Mouse (Mus musculus) embryonic facial prominence, embryonic 11.5 days (tissue): ENCODE results near the gene Gm17662. TPM values are rescaled to one million over a fixed set of nuclear protein-coding genes. Genes with fewer than 3 reads are reported as not detected.

ENCODE experiments used
- ATAC-seq: fragments of 200-750 bp; cut with Nextera tagmentation; replicated peaks from 2 replicates; pipeline ENCODE4 v1.8.0; 2017; ENCODE audit warnings: low read depth; ENCODE audit not compliant: insufficient number of reproducible peaks, low FRiP score, low TSS enrichment
- DNase-seq: peaks from one replicate; pipeline ENCODE4 v3.0.0-alpha.2; 2015; ENCODE audit warnings: low spot score
- H3K27ac ChIP-seq: fragments of 300-500 bp; sonication (generic); replicated peaks from 2 replicates; pipeline ENCODE4 v1.5.1; 2014; ENCODE audit warnings: mild to moderate bottlenecking, low read depth, low read length, control low read depth
- H3K27me3 ChIP-seq: fragments of 300-500 bp; sonication (generic); 2 replicates; pipeline ENCODE4 v1.6.1; 2014; ENCODE audit warnings: mild to moderate bottlenecking, low read length, moderate library complexity, mixed read lengths; ENCODE audit not compliant: control insufficient read depth, insufficient read depth
- H3K36me3 ChIP-seq: fragments of 300-500 bp; sonication (generic); replicated peaks from 2 replicates; pipeline ENCODE4 v1.6.1; 2014; ENCODE audit warnings: low read depth, mild to moderate bottlenecking, low read length, moderate library complexity, mixed read lengths; ENCODE audit not compliant: control insufficient read depth, insufficient read depth
- H3K4me1 ChIP-seq: fragments of 300-500 bp; sonication (generic); 2 replicates; pipeline ENCODE4 v1.6.1; 2014; ENCODE audit warnings: low read length, mixed read lengths; ENCODE audit not compliant: control insufficient read depth, insufficient read depth
- H3K4me2 ChIP-seq: fragments of 300-500 bp; sonication (generic); 2 replicates; pipeline ENCODE4 v1.6.1; 2014; ENCODE audit warnings: low read depth, mild to moderate bottlenecking, control low read depth, low read length, moderate library complexity
- H3K4me3 ChIP-seq: fragments of 300-500 bp; sonication (generic); 2 replicates; pipeline ENCODE4 v1.5.1; 2014; ENCODE audit warnings: low read depth, low read length, control low read depth
- H3K9ac ChIP-seq: fragments of 300-500 bp; sonication (generic); replicated peaks from 2 replicates; pipeline ENCODE4 v1.6.1; 2014; ENCODE audit warnings: mild to moderate bottlenecking, control low read depth, low read length
- H3K9me3 ChIP-seq: fragments of 300-500 bp; sonication (generic); replicated peaks from 2 replicates; pipeline ENCODE4 v1.6.1; 2016; ENCODE audit warnings: mild to moderate bottlenecking, low read length, inconsistent platforms, mixed read lengths; ENCODE audit not compliant: control insufficient read depth
- WGBS: fragments of 180-500 bp; shearing (Covaris S2); extraction: QIAGEN DNeasy Blood & Tissue Kit; methylation state at CpG from one replicate; pipeline ENCODE4 v1.1.7; 2014; 5-methylcytosine and 5-hydroxymethylcytosine counted together
- polyA plus RNA-seq: library from polyadenylated mRNA; unstranded; fragments of >200 nt; fragmentation: Nextera tagmentation; extraction: Ambion mirVana; gene quantifications from 2 replicates; pipeline ENCODE4 v1.2.1, GENCODE M21; 2014

Gm17662 gene
- polyA plus RNA-seq, 1 experiment from 2014 or later, result not detected

- DNase-seq, result no peak
- WGBS, result 77% methylated on average over 8 of the region's 8 CpGs
- Histone ChIP-seq H3K9ac (no peak overlapping the region), H3K9me3 (no peaks in the 10 kb centered on the region), H3K36me3 (no peaks in the 10 kb centered on the region), H3K4me2 (no peak overlapping the region), H3K27ac (no peak overlapping the region), H3K4me3 (no peak overlapping the region), H3K4me1 (no peaks in the 10 kb centered on the region), H3K27me3 (no peaks in the 10 kb centered on the region)
- ATAC-seq, result no peak
These were observed 4.1 kb downstream of the Gm17662 start for GRCm38 (mm10) chr4:104861241-104861640.

GRCm38 (mm10) chr4:104864397-104864796 is 7.3 kb downstream of the Gm17662 start:
- ATAC-seq (no peak), DNase-seq (no peak)
- WGBS, result 76% methylated on average over 1 of the region's 1 CpGs
- Histone ChIP-seq H3K27ac (no peak overlapping the region), H3K4me3 (no peak overlapping the region), H3K4me2 (no peak overlapping the region), H3K9ac (no peak overlapping the region), H3K36me3 (no peaks in the 10 kb centered on the region), H3K27me3 (no peaks in the 10 kb centered on the region), H3K9me3 (no peaks in the 10 kb centered on the region), H3K4me1 (no peaks in the 10 kb centered on the region)

GRCm38 (mm10) chr4:104869581-104869980 is 12.5 kb downstream of the Gm17662 start:
- no peaks in the 10 kb centered on the region for H3K9me3 ChIP-seq
- no peak overlapping the region for H3K4me2 ChIP-seq
- no peaks in the 10 kb centered on the region for H3K36me3 ChIP-seq
- H3K9ac ChIP-seq, result no peak overlapping the region
- H3K4me1 ChIP-seq, result no peaks in the 10 kb centered on the region
- no peaks in the 10 kb centered on the region for H3K27me3 ChIP-seq
- DNase-seq (no peak), ATAC-seq (no peak)
- no peak overlapping the region for H3K4me3 ChIP-seq
- no peak overlapping the region for H3K27ac ChIP-seq

GRCm38 (mm10) chr4:104870196-104870595 is 13.1 kb downstream of the Gm17662 start:
- no peaks in the 10 kb centered on the region for H3K36me3 ChIP-seq
- ATAC-seq (no peak), DNase-seq (no peak)
- WGBS, result 81% methylated on average over 5 of the region's 5 CpGs
- H3K27ac ChIP-seq, result no peak overlapping the region
- no peaks in the 10 kb centered on the region for H3K4me1 ChIP-seq
- H3K9me3 ChIP-seq, result no peaks in the 10 kb centered on the region
- H3K27me3 ChIP-seq, result no peaks in the 10 kb centered on the region
- no peak overlapping the region for H3K9ac ChIP-seq
- H3K4me2 ChIP-seq, result no peak overlapping the region
- no peak overlapping the region for H3K4me3 ChIP-seq

- no peak overlapping the region for H3K9ac ChIP-seq
- WGBS, result 63% methylated on average over 4 of the region's 4 CpGs
- H3K27ac ChIP-seq, result no peak overlapping the region
- no peak for DNase-seq
- H3K4me3 ChIP-seq, result no peak overlapping the region
- no peaks in the 10 kb centered on the region for H3K36me3 ChIP-seq
- no peak overlapping the region for H3K4me2 ChIP-seq
- H3K9me3 ChIP-seq, result no peaks in the 10 kb centered on the region
- no peak for ATAC-seq
- no peaks in the 10 kb centered on the region for H3K4me1 ChIP-seq
- no peaks in the 10 kb centered on the region for H3K27me3 ChIP-seq
These were observed 18.7 kb downstream of the Gm17662 start for GRCm38 (mm10) chr4:104875832-104876231.

- ATAC-seq, result no peak
These were observed 19.2 kb downstream of the Gm17662 start, which contains the start of gene C8a for GRCm38 (mm10) chr4:104876323-104876722. C8a (minus strand) TSS chr4:104876398.

GRCm38 (mm10) chr4:104887486-104887885 is 30.4 kb downstream of the Gm17662 start:
- Histone ChIP-seq H3K36me3 (no peaks in the 10 kb centered on the region), H3K4me2 (no peak overlapping the region), H3K4me3 (no peak overlapping the region), H3K9me3 (no peaks in the 10 kb centered on the region), H3K27ac (no peak overlapping the region), H3K4me1 (no peaks in the 10 kb centered on the region), H3K27me3 (no peaks in the 10 kb centered on the region), H3K9ac (no peak overlapping the region)
- WGBS, result 61% methylated on average over 9 of the region's 9 CpGs
- no peak for DNase-seq
- no peak for ATAC-seq

More at GRCm38 (mm10) chr4:104876323-104876722, 19.2 kb downstream of the Gm17662 start, which contains the start of gene C8a:
- H3K9me3 ChIP-seq, result no peaks in the 10 kb centered on the region
- H3K27me3 ChIP-seq, result no peaks in the 10 kb centered on the region
- no peaks in the 10 kb centered on the region for H3K4me1 ChIP-seq
- no peak within 1 kb of the TSS for H3K4me3 ChIP-seq
- H3K27ac ChIP-seq, result no peak within 1 kb of the TSS
- no peak within 1 kb of the TSS for H3K9ac ChIP-seq
- H3K4me2 ChIP-seq, result no peak within 1 kb of the TSS
- WGBS, result 83% methylated on average over 3 of the region's 3 CpGs
- no peak for DNase-seq
- no peaks in the 10 kb centered on the region for H3K36me3 ChIP-seq

GRCm38 (mm10) chr4:104888499-104889262 is 31.6 kb downstream of the Gm17662 start:
- WGBS, result 81% methylated on average over 9 of the region's 9 CpGs
- no peak for DNase-seq
- H3K27me3 ChIP-seq, result no peaks in the 10 kb centered on the region
- H3K4me1 ChIP-seq, result no peaks in the 10 kb centered on the region
- H3K4me3 ChIP-seq, result no peak overlapping the region
- H3K27ac ChIP-seq, result no peak overlapping the region
- ATAC-seq, result no peak
- H3K9me3 ChIP-seq, result no peaks in the 10 kb centered on the region
- H3K4me2 ChIP-seq, result no peak overlapping the region
- no peak overlapping the region for H3K9ac ChIP-seq
- no peaks in the 10 kb centered on the region for H3K36me3 ChIP-seq
